Mouse (Mus musculus) intestine, embryonic 15.5 days (tissue): Measurements from ENCODE around the gene Zbtb46. TPM values are rescaled to one million over a fixed set of nuclear protein-coding genes. Genes with fewer than 3 reads are reported as not detected.

Experiments used
- ATAC-seq: fragments of 200-750 bp; cut with Nextera tagmentation; 2 replicates; pipeline ENCODE4 v1.8.0; 2017; ENCODE audit warnings: moderate TSS enrichment, moderate library complexity
- H3K27ac ChIP-seq: fragments of 300-500 bp; sonication (generic); 2 replicates; pipeline ENCODE4 v1.5.1; 2015; ENCODE audit warnings: mild to moderate bottlenecking, inconsistent platforms
- H3K27me3 ChIP-seq: fragments of 300-500 bp; sonication (generic); replicated peaks from 2 replicates; pipeline ENCODE4 v1.6.1; 2015; ENCODE audit warnings: inconsistent platforms
- H3K36me3 ChIP-seq: fragments of 300-500 bp; sonication (generic); 2 replicates; pipeline ENCODE4 v1.6.1; 2015; ENCODE audit warnings: inconsistent platforms
- H3K4me1 ChIP-seq: fragments of 300-500 bp; sonication (generic); replicated peaks from 2 replicates; pipeline ENCODE4 v1.6.1; 2015; ENCODE audit warnings: inconsistent platforms
- H3K4me2 ChIP-seq: fragments of 300-500 bp; sonication (generic); replicated peaks from 2 replicates; pipeline ENCODE4 v1.6.1; 2015; ENCODE audit warnings: mild to moderate bottlenecking, inconsistent platforms
- H3K4me3 ChIP-seq: fragments of 300-500 bp; sonication (generic); replicated peaks from 2 replicates; pipeline ENCODE4 v1.5.1; 2015; ENCODE audit warnings: inconsistent platforms
- H3K9ac ChIP-seq: fragments of 300-500 bp; sonication (generic); 2 replicates; pipeline ENCODE4 v1.6.1; 2015; ENCODE audit warnings: inconsistent platforms
- H3K9me3 ChIP-seq: fragments of 300-500 bp; sonication (generic); 2 replicates; pipeline ENCODE4 v1.6.1; 2016; ENCODE audit warnings: inconsistent platforms
- WGBS: fragments of 180-500 bp; shearing (Covaris S2); methylation state at CpG from one replicate; pipeline ENCODE4 v1.1.7; 2015; 5-methylcytosine and 5-hydroxymethylcytosine counted together
- polyA plus RNA-seq: library from polyadenylated mRNA; unstranded; fragments of >200 nt; fragmentation: Nextera tagmentation; extraction: Ambion mirVana; gene quantifications from 2 replicates; pipeline ENCODE4 v1.2.1, GENCODE M21; 2015

Zbtb46 gene
- polyA plus RNA-seq, 1 experiment from 2014 or later, result 7.4 TPM

GRCm38 (mm10) chr2:181420426-181420825 is 38.8 kb downstream of the Zbtb46 start:
- no peak overlapping the region for H3K27ac ChIP-seq
- H3K4me3 ChIP-seq, result no peak overlapping the region
- no peaks in the 10 kb centered on the region for H3K9me3 ChIP-seq
- no peak for ATAC-seq
- H3K4me2 ChIP-seq, result no peak overlapping the region
- no peaks in the 10 kb centered on the region for H3K27me3 ChIP-seq
- WGBS, result 71% methylated on average over 4 of the region's 4 CpGs
- H3K9ac ChIP-seq, result no peak overlapping the region
- no peaks in the 10 kb centered on the region for H3K4me1 ChIP-seq
- H3K36me3 ChIP-seq, result no peaks in the 10 kb centered on the region; the same call in 1 of the 2 replicates

GRCm38 (mm10) chr2:181419359-181419758 is 39.9 kb downstream of the Zbtb46 start:
- no peak overlapping the region for H3K27ac ChIP-seq
- no peak for ATAC-seq
- H3K36me3 ChIP-seq, result no peaks in the 10 kb centered on the region; the same call in 1 of the 2 replicates
- H3K4me1 ChIP-seq, result no peaks in the 10 kb centered on the region
- no peaks in the 10 kb centered on the region for H3K27me3 ChIP-seq
- H3K4me3 ChIP-seq, result no peak overlapping the region
- no peak overlapping the region for H3K9ac ChIP-seq
- WGBS, result 80% methylated on average over 7 of the region's 7 CpGs
- H3K9me3 ChIP-seq, result no peaks in the 10 kb centered on the region
- H3K4me2 ChIP-seq, result no peak overlapping the region

GRCm38 (mm10) chr2:181415945-181416344 is 43.3 kb downstream of the Zbtb46 start:
- Histone ChIP-seq H3K27ac (no peak overlapping the region), H3K27me3 (no peaks in the 10 kb centered on the region), H3K9ac (no peak overlapping the region), H3K36me3 (no peaks in the 10 kb centered on the region), H3K9me3 (no peaks in the 10 kb centered on the region), H3K4me3 (no peak overlapping the region), H3K4me2 (no peak overlapping the region), H3K4me1 (no peaks in the 10 kb centered on the region)
- WGBS, result 52% methylated on average over 3 of the region's 3 CpGs
- ATAC-seq, result no peak

GRCm38 (mm10) chr2:181413141-181413540 is 46.1 kb downstream of the Zbtb46 start:
- Histone ChIP-seq H3K9me3 (no peaks in the 10 kb centered on the region), H3K9ac (no peak overlapping the region; the same call in 1 of the 2 replicates), H3K4me1 (no peaks in the 10 kb centered on the region), H3K27ac (no peak overlapping the region), H3K4me3 (no peak overlapping the region), H3K4me2 (no peak overlapping the region), H3K36me3 (no peaks in the 10 kb centered on the region), H3K27me3 (no peaks in the 10 kb centered on the region)
- no peak for ATAC-seq
- 47% methylated on average over 2 of the region's 2 CpGs for WGBS

- no peak overlapping the region for H3K9ac ChIP-seq
- no peak overlapping the region for H3K4me2 ChIP-seq
- H3K4me3 ChIP-seq, result no peak overlapping the region
- no peaks in the 10 kb centered on the region for H3K27me3 ChIP-seq
- no peak overlapping the region for H3K27ac ChIP-seq
- no peaks in the 10 kb centered on the region for H3K4me1 ChIP-seq
- ATAC-seq, result peak; percentile 66; the same call in 1 of the 2 replicates
- H3K36me3 ChIP-seq, result no peaks in the 10 kb centered on the region
- no peaks in the 10 kb centered on the region for H3K9me3 ChIP-seq
- 53% methylated on average over 4 of the region's 4 CpGs for WGBS
Measured at GRCm38 (mm10) chr2:181410760-181411473, 48.3 kb downstream of the Zbtb46 start.

DNA sequence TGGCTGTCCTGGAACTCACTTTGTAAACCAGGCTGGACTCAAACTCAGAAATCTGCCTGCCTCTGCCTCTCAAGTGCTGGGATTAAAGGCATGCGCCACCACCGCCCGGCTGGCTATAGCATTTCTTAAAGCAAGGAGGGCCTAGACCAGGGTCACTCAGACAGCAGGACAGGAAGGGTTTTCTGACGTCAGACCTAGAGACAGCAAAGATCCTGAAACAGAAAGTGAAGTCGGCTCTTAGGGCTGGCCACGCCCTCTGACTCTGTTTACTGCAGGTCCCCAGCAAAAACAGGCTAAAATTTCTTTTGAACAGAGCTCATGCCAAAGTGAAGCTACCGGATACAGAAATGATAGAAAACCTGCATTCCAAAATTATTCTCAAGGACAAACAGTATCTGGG is 49.6 kb downstream of the Zbtb46 start:
- Histone ChIP-seq H3K4me1 (no peaks in the 10 kb centered on the region), H3K27ac (no peak overlapping the region), H3K9ac (no peak overlapping the region), H3K27me3 (no peaks in the 10 kb centered on the region), H3K36me3 (no peaks in the 10 kb centered on the region), H3K4me2 (no peak overlapping the region), H3K9me3 (no peaks in the 10 kb centered on the region), H3K4me3 (no peak overlapping the region)
- 76% methylated on average over 7 of the region's 7 CpGs for WGBS
- ATAC-seq, result no peak

GRCm38 (mm10) chr2:181403722-181404121 is 55.5 kb downstream of the Zbtb46 start:
- Histone ChIP-seq H3K36me3 (no peaks in the 10 kb centered on the region), H3K4me1 (no peaks in the 10 kb centered on the region), H3K4me2 (no peak overlapping the region), H3K27me3 (no peaks in the 10 kb centered on the region), H3K4me3 (no peak overlapping the region), H3K9ac (no peak overlapping the region), H3K9me3 (no peaks in the 10 kb centered on the region), H3K27ac (no peak overlapping the region)
- WGBS, result 88% methylated on average over 3 of the region's 3 CpGs
- no peak for ATAC-seq

- Histone ChIP-seq H3K27me3 (no peaks in the 10 kb centered on the region), H3K4me3 (no peak overlapping the region), H3K9ac (no peak overlapping the region), H3K4me1 (no peaks in the 10 kb centered on the region), H3K36me3 (no peaks in the 10 kb centered on the region), H3K27ac (no peak overlapping the region), H3K9me3 (no peaks in the 10 kb centered on the region), H3K4me2 (no peak overlapping the region)
- 8% methylated on average over 1 of the region's 1 CpGs for WGBS
- no peak for ATAC-seq
Measured at GRCm38 (mm10) chr2:181401497-181401896, 57.7 kb downstream of the Zbtb46 start.

- Histone ChIP-seq H3K4me2 (no peak overlapping the region), H3K9ac (no peak overlapping the region), H3K27ac (no peak overlapping the region), H3K4me3 (no peak overlapping the region), H3K9me3 (no peaks in the 10 kb centered on the region), H3K27me3 (no peaks in the 10 kb centered on the region), H3K36me3 (no peaks in the 10 kb centered on the region), H3K4me1 (no peaks in the 10 kb centered on the region)
- ATAC-seq, result no peak
- WGBS, result 62% methylated on average over 5 of the region's 5 CpGs
Measured at GRCm38 (mm10) chr2:181397207-181397761, 61.9 kb downstream of the Zbtb46 start.

GRCm38 (mm10) chr2:181394086-181394485 is 65.1 kb downstream of the Zbtb46 start:
- Histone ChIP-seq H3K4me2 (no peak overlapping the region), H3K27me3 (no peaks in the 10 kb centered on the region), H3K9me3 (no peaks in the 10 kb centered on the region), H3K36me3 (no peaks in the 10 kb centered on the region), H3K4me3 (no peak overlapping the region), H3K27ac (no peak overlapping the region), H3K4me1 (no peaks in the 10 kb centered on the region), H3K9ac (no peak overlapping the region)
- ATAC-seq, result no peak
- 92% methylated on average over 3 of the region's 3 CpGs for WGBS

DNA sequence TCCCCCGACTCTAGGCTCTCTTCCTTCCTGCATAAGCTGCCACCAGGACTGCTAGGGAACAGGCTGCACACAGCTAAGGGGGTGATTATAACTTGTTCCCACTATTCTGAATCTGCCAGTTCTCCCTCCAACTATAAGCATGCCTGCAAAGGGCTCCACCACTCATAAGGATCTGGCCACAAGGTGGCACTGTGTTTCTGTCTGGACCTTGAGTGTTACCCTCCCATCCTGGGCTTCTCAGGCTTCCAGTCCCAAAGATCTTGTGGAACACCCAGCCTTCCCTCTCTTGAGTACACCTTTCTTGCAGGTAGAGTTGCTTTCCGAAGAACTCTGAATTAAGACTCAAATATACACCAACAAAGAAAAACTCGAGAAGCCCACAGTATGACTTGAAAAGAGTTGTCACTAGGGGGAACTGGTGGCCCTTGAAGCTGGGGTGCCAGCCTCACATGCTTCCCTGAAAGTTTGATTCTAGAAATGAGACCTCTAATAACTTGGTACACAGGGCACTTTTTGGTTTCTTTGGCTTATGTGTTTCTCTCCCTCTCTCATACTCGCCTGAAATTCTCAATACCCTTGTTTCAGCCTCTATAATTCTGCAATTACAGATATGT is 66.5 kb downstream of the Zbtb46 start:
- H3K4me3 ChIP-seq, result no peak overlapping the region
- no peaks in the 10 kb centered on the region for H3K4me1 ChIP-seq
- H3K4me2 ChIP-seq, result no peak overlapping the region
- no peak overlapping the region for H3K27ac ChIP-seq
- H3K9me3 ChIP-seq, result no peaks in the 10 kb centered on the region
- no peak overlapping the region for H3K9ac ChIP-seq
- WGBS, result 37% methylated on average over 4 of the region's 4 CpGs
- no peaks in the 10 kb centered on the region for H3K36me3 ChIP-seq
- ATAC-seq, result peak; percentile 86
- H3K27me3 ChIP-seq, result no peaks in the 10 kb centered on the region

- no peaks in the 10 kb centered on the region for H3K27me3 ChIP-seq
- no peak overlapping the region for H3K4me2 ChIP-seq
- no peaks in the 10 kb centered on the region for H3K9me3 ChIP-seq
- 61% methylated on average over 2 of the region's 2 CpGs for WGBS
- no peak overlapping the region for H3K27ac ChIP-seq
- no peaks in the 10 kb centered on the region for H3K36me3 ChIP-seq
- H3K9ac ChIP-seq, result no peak overlapping the region
- H3K4me3 ChIP-seq, result no peak overlapping the region
- ATAC-seq, result no peak
- H3K4me1 ChIP-seq, result no peaks in the 10 kb centered on the region
Measured at GRCm38 (mm10) chr2:181391541-181391940, 67.7 kb downstream of the Zbtb46 start.

DNA sequence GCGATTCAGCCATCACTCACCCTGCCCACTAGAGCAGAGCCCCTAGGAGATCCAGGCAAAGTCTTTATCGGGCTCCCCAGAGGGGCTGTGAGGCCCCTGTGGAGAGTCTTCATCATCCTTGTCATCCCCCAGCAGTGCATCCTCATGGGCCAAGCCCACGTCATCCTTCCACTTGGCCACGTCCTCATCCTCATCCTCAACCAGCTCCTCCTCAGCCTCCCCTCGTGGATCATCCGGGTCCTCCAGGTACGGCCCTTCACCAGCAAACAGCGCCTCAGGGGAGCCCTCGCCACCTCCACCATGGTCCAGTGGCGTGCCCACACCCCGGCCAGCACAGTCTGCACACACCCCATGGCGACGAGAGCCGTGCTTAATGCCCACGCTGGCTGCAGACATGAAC is 68.2 kb downstream of the Zbtb46 start:
- 0 out of 2 replicates have a peak, but pooled peaks cover under 1% of the 10 kb centered on the region for H3K36me3 ChIP-seq
- WGBS, result 92% methylated on average over 15 of the region's 15 CpGs
- no peak for ATAC-seq

More for the DNA sequence above, 68.2 kb downstream of the Zbtb46 start:
- Histone ChIP-seq H3K4me1 (no peaks in the 10 kb centered on the region), H3K9ac (no peak overlapping the region), H3K9me3 (no peaks in the 10 kb centered on the region), H3K27me3 (no peaks in the 10 kb centered on the region), H3K4me2 (no peak overlapping the region), H3K27ac (no peak overlapping the region), H3K4me3 (no peak overlapping the region)
